Mouse (Mus musculus): ENCODE results near the gene Stk11. TPM values are rescaled to one million over a fixed set of nuclear protein-coding genes. Genes with fewer than 3 reads are reported as not detected.

The Stk11 gene
- total and polyA plus RNA-seq, 2 experiments from 2014 or later: 15.0 to 86.4 TPM

DNA sequence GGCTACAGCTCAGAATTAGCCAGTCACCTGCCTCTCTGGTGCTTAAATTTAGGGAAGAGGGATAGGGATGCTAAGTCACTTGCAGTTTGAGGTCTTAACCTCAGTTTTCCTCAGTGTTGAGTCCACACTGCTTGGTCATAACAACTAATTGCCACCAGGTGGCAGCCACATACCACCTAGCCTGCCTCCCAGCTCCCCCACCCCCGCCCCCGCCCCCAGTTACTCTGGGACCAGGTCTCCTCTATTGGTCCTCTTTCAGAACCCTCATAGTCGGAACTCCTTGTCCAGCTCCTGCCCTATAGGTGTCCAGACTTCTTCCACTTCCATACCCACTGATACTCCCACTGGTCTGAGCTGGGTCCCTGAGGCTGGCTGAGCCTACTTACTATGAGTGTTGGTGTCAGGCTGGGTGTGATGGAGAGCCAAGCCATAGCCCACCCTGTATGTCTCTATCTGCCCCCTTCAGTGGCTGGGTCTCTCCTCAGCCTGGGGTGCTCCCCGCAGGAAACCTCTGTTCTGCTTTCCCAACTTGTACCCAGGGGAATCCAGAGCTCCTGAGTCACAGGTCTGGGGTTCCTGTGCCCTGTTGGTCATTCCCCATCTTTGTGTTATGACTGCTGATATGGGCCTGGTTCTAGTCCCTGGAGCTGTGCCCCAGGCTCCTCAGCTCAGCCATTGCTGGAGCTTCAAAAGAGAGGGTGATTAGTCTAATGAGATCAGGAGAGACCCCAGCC lies 60.1 kb downstream of the Stk11 start:
- WGBS: 25% methylated on average over 4 of the region's 4 CpGs
- ATAC-seq (0 out of 2 replicates have a peak, but pooled peaks have one; percentile 10), DNase-seq (ENCODE audit: low spot score) (peak; percentile 79)
- Histone ChIP-seq H3K9me3 (ENCODE audit: low read length) (no peaks in the 10 kb centered on the region), H3K4me1 (ENCODE audit: insufficient read depth, low read length) (0 out of 2 replicates have a peak, but pooled peaks cover 5% of the 10 kb centered on the region), H3K27ac (no peak overlapping the region), H3K36me3 (ENCODE audit: insufficient read depth, low read length) (peaks cover 12% of the 10 kb centered on the region; the same call in 1 of the 2 replicates), H3K4me2 (ENCODE audit: low read depth, low read length) (no peak overlapping the region), H3K27me3 (ENCODE audit: insufficient read depth, low read length) (no peaks in the 10 kb centered on the region), H3K4me3 (ENCODE audit: low read length) (no peak overlapping the region), H3K9ac (replicated peaks; ENCODE audit: low read length) (no peak overlapping the region)
- peak; percentile 79 for TF ChIP-seq CTCF (IDR thresholded peaks at IDR 0.05; ENCODE audit: low read depth)

- no peak overlapping the region for H3K27ac ChIP-seq
- no peaks in the 10 kb centered on the region for H3K9me3 ChIP-seq (ENCODE audit: low read length)
- 74% methylated on average over 5 of the region's 5 CpGs for WGBS
- H3K36me3 ChIP-seq (ENCODE audit: insufficient read depth, low read length): peaks cover 8% of the 10 kb centered on the region; the same call in 1 of the 2 replicates
- no peak overlapping the region for H3K4me3 ChIP-seq (ENCODE audit: low read length)
- H3K27me3 ChIP-seq (ENCODE audit: insufficient read depth, low read length): no peaks in the 10 kb centered on the region
- 0 out of 2 replicates have a peak, but pooled peaks cover 7% of the 10 kb centered on the region for H3K4me1 ChIP-seq (ENCODE audit: insufficient read depth, low read length)
- H3K4me2 ChIP-seq (ENCODE audit: low read depth, low read length): no peak overlapping the region
- no peak for TF ChIP-seq CTCF (IDR thresholded peaks at IDR 0.05; ENCODE audit: low read depth)
- no peak for ATAC-seq
- no peak for DNase-seq (ENCODE audit: low spot score)
- no peak overlapping the region for H3K9ac ChIP-seq (replicated peaks; ENCODE audit: low read length)
These were observed 60.7 kb downstream of the Stk11 start for GRCm38 (mm10) chr10:80176270-80176834.

DNA sequence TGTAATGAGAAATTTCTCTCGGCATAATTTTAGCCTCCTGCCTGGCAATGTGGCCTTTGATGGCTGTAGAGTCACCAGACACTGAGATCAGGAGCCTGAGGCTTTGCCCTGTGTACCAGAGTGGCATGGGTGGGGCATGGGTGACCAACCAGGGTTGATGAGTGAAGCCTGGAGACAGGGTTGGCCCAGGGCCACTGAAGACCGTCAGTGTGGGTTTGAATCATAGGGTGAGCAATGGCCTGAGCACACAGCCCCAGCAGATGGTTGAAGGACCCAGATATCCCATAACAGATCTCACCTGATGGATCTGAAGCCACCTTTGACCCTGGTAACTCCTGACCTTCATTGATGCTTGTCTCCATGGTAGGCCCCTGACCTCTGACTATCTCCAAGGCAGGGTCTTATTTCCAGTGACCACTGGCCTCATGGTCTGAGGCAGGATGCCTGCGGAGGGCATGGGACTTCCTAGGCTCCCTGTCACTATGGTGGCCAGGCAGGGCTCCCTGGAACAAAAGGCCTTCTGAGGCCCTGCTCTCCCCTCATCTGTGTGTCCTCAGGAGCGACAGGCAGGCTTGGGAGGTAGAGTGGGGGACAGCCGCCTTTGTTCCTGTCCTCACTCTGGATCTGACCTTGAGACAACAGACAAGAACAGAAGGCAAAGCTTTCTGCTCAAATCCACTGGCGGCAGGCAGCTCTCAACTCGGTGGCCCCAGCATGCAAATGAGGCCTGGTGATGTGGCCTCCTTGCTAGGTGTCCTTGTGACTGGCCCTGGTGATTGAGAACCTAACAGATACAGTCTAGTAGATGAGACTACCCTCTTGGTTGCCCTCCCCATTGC lies 62.1 kb downstream of the Stk11 start:
- Histone ChIP-seq H3K27me3 (ENCODE audit: insufficient read depth, low read length) (no peaks in the 10 kb centered on the region), H3K36me3 (ENCODE audit: insufficient read depth, low read length) (no peaks in the 10 kb centered on the region), H3K4me2 (ENCODE audit: low read depth, low read length) (no peak overlapping the region), H3K9me3 (ENCODE audit: low read length) (no peaks in the 10 kb centered on the region), H3K9ac (replicated peaks; ENCODE audit: low read length) (no peak overlapping the region), H3K4me3 (ENCODE audit: low read length) (no peak overlapping the region), H3K27ac (no peak overlapping the region), H3K4me1 (ENCODE audit: insufficient read depth, low read length) (0 out of 2 replicates have a peak, but pooled peaks cover 7% of the 10 kb centered on the region)
- TF ChIP-seq CTCF (IDR thresholded peaks at IDR 0.05; ENCODE audit: low read depth): no peak
- ATAC-seq (no peak), DNase-seq (ENCODE audit: low spot score) (no peak)
- WGBS: 52% methylated on average over 7 of the region's 7 CpGs

GRCm38 (mm10) chr10:80179068-80180051 lies 63.8 kb downstream of the Stk11 start, which contains the start of gene Efna2:
Efna2 (plus strand) TSS chr10:80179482.
- WGBS: 3% methylated on average over 50 of the region's 106 CpGs
- H3K4me2 ChIP-seq (ENCODE audit: low read depth, low read length): peak within 1 kb of the TSS; percentile 85
- TF ChIP-seq CTCF (IDR thresholded peaks at IDR 0.05; ENCODE audit: low read depth): no peak

More at GRCm38 (mm10) chr10:80179068-80180051, 63.8 kb downstream of the Stk11 start, which contains the start of gene Efna2:
- H3K9ac ChIP-seq (replicated peaks; ENCODE audit: low read length): peak within 1 kb of the TSS; percentile 85
- no peaks in the 10 kb centered on the region for H3K36me3 ChIP-seq (ENCODE audit: insufficient read depth, low read length)
- H3K9me3 ChIP-seq (ENCODE audit: low read length): no peaks in the 10 kb centered on the region
- ATAC-seq: peak; percentile 58
- H3K27me3 ChIP-seq (ENCODE audit: insufficient read depth, low read length): no peaks in the 10 kb centered on the region
- 0 out of 2 replicates have a peak, but pooled peaks cover 7% of the 10 kb centered on the region for H3K4me1 ChIP-seq (ENCODE audit: insufficient read depth, low read length)
- peak within 1 kb of the TSS; percentile 58 for H3K27ac ChIP-seq
- DNase-seq (ENCODE audit: low spot score): peak; percentile 78
- peak within 1 kb of the TSS; percentile 69 for H3K4me3 ChIP-seq (ENCODE audit: low read length)

Other genes starting within 250 kb of the Stk11 start
Only the 30 nearest of the 35 such genes appear.
- not detected in 2 replicates for gene Cfd, start 224.9 kb upstream of the Stk11 start, total RNA-seq (2014; rRNA removed)
- not detected in 2 replicates for gene Cfd, start 224.9 kb upstream of the Stk11 start, polyA plus RNA-seq (2015; fragmentation: Nextera tagmentation; extraction: Ambion mirVana)
- gene Med16, start 206.9 kb upstream of the Stk11 start, total RNA-seq (2014; rRNA removed): 71.4 and 82.2 TPM in 2 replicates
- 43.2 and 48.4 TPM in 2 replicates for gene Med16, start 206.9 kb upstream of the Stk11 start, polyA plus RNA-seq (2015; fragmentation: Nextera tagmentation; extraction: Ambion mirVana)
- gene Gm26602, start 204.9 kb upstream of the Stk11 start, total RNA-seq (2014; rRNA removed): not detected in 2 replicates
- 4.9 and 17.2 TPM in 2 replicates for gene Gm26602, start 204.9 kb upstream of the Stk11 start, polyA plus RNA-seq (2015; fragmentation: Nextera tagmentation; extraction: Ambion mirVana)
- gene Kiss1r, start 198.8 kb upstream of the Stk11 start, total RNA-seq (2014; rRNA removed): 7.7 and 9.4 TPM in 2 replicates
- gene Kiss1r, start 198.8 kb upstream of the Stk11 start, polyA plus RNA-seq (2015; fragmentation: Nextera tagmentation; extraction: Ambion mirVana): 3.4 and 3.9 TPM in 2 replicates
- gene R3hdm4, start 194.6 kb upstream of the Stk11 start, total RNA-seq (2014; rRNA removed): 111 and 133 TPM in 2 replicates
- 252 and 267 TPM in 2 replicates for gene R3hdm4, start 194.6 kb upstream of the Stk11 start, polyA plus RNA-seq (2015; fragmentation: Nextera tagmentation; extraction: Ambion mirVana)
- gene Arid3a, start 188.8 kb upstream of the Stk11 start, total RNA-seq (2014; rRNA removed): 9.7 and 10.1 TPM in 2 replicates
- gene Arid3a, start 188.8 kb upstream of the Stk11 start, polyA plus RNA-seq (2015; fragmentation: Nextera tagmentation; extraction: Ambion mirVana): 2.5 and 2.6 TPM in 2 replicates
- gene Wdr18, start 155.7 kb upstream of the Stk11 start, total RNA-seq (2014; rRNA removed): 74.6 and 81.6 TPM in 2 replicates
- gene Wdr18, start 155.7 kb upstream of the Stk11 start, polyA plus RNA-seq (2015; fragmentation: Nextera tagmentation; extraction: Ambion mirVana): 109 TPM in 2 replicates
- 0.68 and 0.97 TPM in 2 replicates for gene Grin3b, start 145.1 kb upstream of the Stk11 start, total RNA-seq (2014; rRNA removed)
- 0.20 and 0.51 TPM in 2 replicates for gene Grin3b, start 145.1 kb upstream of the Stk11 start, polyA plus RNA-seq (2015; fragmentation: Nextera tagmentation; extraction: Ambion mirVana)
- gene Tmem259, start 131.5 kb upstream of the Stk11 start, total RNA-seq (2014; rRNA removed): 161 and 179 TPM in 2 replicates
- gene Tmem259, start 131.5 kb upstream of the Stk11 start, polyA plus RNA-seq (2015; fragmentation: Nextera tagmentation; extraction: Ambion mirVana): 25.6 and 27.1 TPM in 2 replicates
- gene Cnn2, start 127.2 kb upstream of the Stk11 start, total RNA-seq (2014; rRNA removed): 17.2 and 17.9 TPM in 2 replicates
- 15.0 and 16.4 TPM in 2 replicates for gene Cnn2, start 127.2 kb upstream of the Stk11 start, polyA plus RNA-seq (2015; fragmentation: Nextera tagmentation; extraction: Ambion mirVana)
- gene Abca7, start 119.3 kb upstream of the Stk11 start, total RNA-seq (2014; rRNA removed): 11.6 and 19.1 TPM in 2 replicates
- 2.3 and 2.4 TPM in 2 replicates for gene Abca7, start 119.3 kb upstream of the Stk11 start, polyA plus RNA-seq (2015; fragmentation: Nextera tagmentation; extraction: Ambion mirVana)
- gene Arhgap45, start 99.2 kb upstream of the Stk11 start, total RNA-seq (2014; rRNA removed): 2.9 and 3.3 TPM in 2 replicates
- gene Arhgap45, start 99.2 kb upstream of the Stk11 start, polyA plus RNA-seq (2015; fragmentation: Nextera tagmentation; extraction: Ambion mirVana): 1.7 and 1.8 TPM in 2 replicates
- gene Polr2e, start 76.0 kb upstream of the Stk11 start, total RNA-seq (2014; rRNA removed): 93.3 and 100 TPM in 2 replicates
- 143 TPM in 2 replicates for gene Polr2e, start 76.0 kb upstream of the Stk11 start, polyA plus RNA-seq (2015; fragmentation: Nextera tagmentation; extraction: Ambion mirVana)
- 373 and 379 TPM in 2 replicates for gene Gpx4, start 68.6 kb upstream of the Stk11 start, total RNA-seq (2014; rRNA removed)
- 757 and 762 TPM in 2 replicates for gene Gpx4, start 68.6 kb upstream of the Stk11 start, polyA plus RNA-seq (2015; fragmentation: Nextera tagmentation; extraction: Ambion mirVana)
- gene Sbno2, start 10.2 kb upstream of the Stk11 start, total RNA-seq (2014; rRNA removed): 22.8 and 23.7 TPM in 2 replicates
- 6.9 and 7.8 TPM in 2 replicates for gene Sbno2, start 10.2 kb upstream of the Stk11 start, polyA plus RNA-seq (2015; fragmentation: Nextera tagmentation; extraction: Ambion mirVana)
- gene Atp5d, start 22.8 kb downstream of the Stk11 start, total RNA-seq (2014; rRNA removed): 273 and 303 TPM in 2 replicates
- 733 and 736 TPM in 2 replicates for gene Atp5d, start 22.8 kb downstream of the Stk11 start, polyA plus RNA-seq (2015; fragmentation: Nextera tagmentation; extraction: Ambion mirVana)
- 270 and 288 TPM in 2 replicates for gene Cbarp, start 25.0 kb downstream of the Stk11 start, total RNA-seq (2014; rRNA removed)
- gene Cbarp, start 25.0 kb downstream of the Stk11 start, polyA plus RNA-seq (2015; fragmentation: Nextera tagmentation; extraction: Ambion mirVana): 95.5 and 106 TPM in 2 replicates
- gene Midn, start 32.5 kb downstream of the Stk11 start, total RNA-seq (2014; rRNA removed): 146 and 172 TPM in 2 replicates
- 14.7 and 15.8 TPM in 2 replicates for gene Midn, start 32.5 kb downstream of the Stk11 start, polyA plus RNA-seq (2015; fragmentation: Nextera tagmentation; extraction: Ambion mirVana)
- 257 and 261 TPM in 2 replicates for gene Cirbp, start 50.2 kb downstream of the Stk11 start, total RNA-seq (2014; rRNA removed)
- gene Cirbp, start 50.2 kb downstream of the Stk11 start, polyA plus RNA-seq (2015; fragmentation: Nextera tagmentation; extraction: Ambion mirVana): 730 and 732 TPM in 2 replicates
- 2.6 and 3.2 TPM in 2 replicates for gene 1600002K03Rik, start 57.1 kb downstream of the Stk11 start, total RNA-seq (2014; rRNA removed)
- gene 1600002K03Rik, start 57.1 kb downstream of the Stk11 start, polyA plus RNA-seq (2015; fragmentation: Nextera tagmentation; extraction: Ambion mirVana): 4.3 and 4.4 TPM in 2 replicates
- gene Efna2, start 63.7 kb downstream of the Stk11 start, total RNA-seq (2014; rRNA removed): 24.0 and 32.8 TPM in 2 replicates
- gene Efna2, start 63.7 kb downstream of the Stk11 start, polyA plus RNA-seq (2015; fragmentation: Nextera tagmentation; extraction: Ambion mirVana): 23.2 and 23.8 TPM in 2 replicates
- 41.5 and 49.3 TPM in 2 replicates for gene Mum1, start 110.6 kb downstream of the Stk11 start, total RNA-seq (2014; rRNA removed)
- 45.8 and 45.9 TPM in 2 replicates for gene Mum1, start 110.6 kb downstream of the Stk11 start, polyA plus RNA-seq (2015; fragmentation: Nextera tagmentation; extraction: Ambion mirVana)
- gene Ndufs7, start 133.3 kb downstream of the Stk11 start, total RNA-seq (2014; rRNA removed): 246 and 291 TPM in 2 replicates
- gene Ndufs7, start 133.3 kb downstream of the Stk11 start, polyA plus RNA-seq (2015; fragmentation: Nextera tagmentation; extraction: Ambion mirVana): 410 and 430 TPM in 2 replicates
- 40.9 and 44.5 TPM in 2 replicates for gene Gamt, start 145.2 kb downstream of the Stk11 start, total RNA-seq (2014; rRNA removed)
- 32.4 and 35.9 TPM in 2 replicates for gene Gamt, start 145.2 kb downstream of the Stk11 start, polyA plus RNA-seq (2015; fragmentation: Nextera tagmentation; extraction: Ambion mirVana)
- gene Dazap1, start 145.7 kb downstream of the Stk11 start, total RNA-seq (2014; rRNA removed): 79.1 and 104 TPM in 2 replicates
- 38.5 and 39.4 TPM in 2 replicates for gene Dazap1, start 145.7 kb downstream of the Stk11 start, polyA plus RNA-seq (2015; fragmentation: Nextera tagmentation; extraction: Ambion mirVana)
- gene Rps15, start 176.7 kb downstream of the Stk11 start, total RNA-seq (2014; rRNA removed): 1,031 and 1,483 TPM in 2 replicates
- 676 and 682 TPM in 2 replicates for gene Rps15, start 176.7 kb downstream of the Stk11 start, polyA plus RNA-seq (2015; fragmentation: Nextera tagmentation; extraction: Ambion mirVana)
- gene Apc2, start 180.2 kb downstream of the Stk11 start, total RNA-seq (2014; rRNA removed): 358 and 374 TPM in 2 replicates
- 81.3 and 97.6 TPM in 2 replicates for gene Apc2, start 180.2 kb downstream of the Stk11 start, polyA plus RNA-seq (2015; fragmentation: Nextera tagmentation; extraction: Ambion mirVana)
- 28.9 and 36.0 TPM in 2 replicates for gene 2310011J03Rik, start 204.7 kb downstream of the Stk11 start, total RNA-seq (2014; rRNA removed)
- 35.7 and 38.4 TPM in 2 replicates for gene 2310011J03Rik, start 204.7 kb downstream of the Stk11 start, polyA plus RNA-seq (2015; fragmentation: Nextera tagmentation; extraction: Ambion mirVana)
- 3.8 and 6.7 TPM in 2 replicates for gene Pcsk4, start 213.7 kb downstream of the Stk11 start, total RNA-seq (2014; rRNA removed)
- 11.0 and 11.8 TPM in 2 replicates for gene Pcsk4, start 213.7 kb downstream of the Stk11 start, polyA plus RNA-seq (2015; fragmentation: Nextera tagmentation; extraction: Ambion mirVana)
- 3.7 TPM in 2 replicates for gene Reep6, start 214.2 kb downstream of the Stk11 start, total RNA-seq (2014; rRNA removed)
- 5.2 and 5.5 TPM in 2 replicates for gene Reep6, start 214.2 kb downstream of the Stk11 start, polyA plus RNA-seq (2015; fragmentation: Nextera tagmentation; extraction: Ambion mirVana)

Measured in hindbrain, postnatal 0 days (tissue).